Mouse (Mus musculus) heart, adult 2 months (tissue): ENCODE data around the gene Olfr606. TPM values are rescaled to one million over a fixed set of nuclear protein-coding genes. Genes with fewer than 3 reads are reported as not detected.
"Not testable (repeated sequence)": the region's sequence is repeated elsewhere in the genome, so short reads cannot be mapped to it uniquely, and the experiment has no call there.

Experiments used
- DNase-seq, 2 experiments: peaks; one replicate each; pipeline ENCODE4 v3.0.0; 2021
- H3K27ac ChIP-seq: fragments of 200-600 bp; 2 replicates; pipeline ENCODE4 v1.8.1; 2022
- H3K27me3 ChIP-seq: fragments of 200-500 bp; 2 replicates; pipeline ENCODE4 v1.6.1; 2012; ENCODE audit warnings: mild to moderate bottlenecking, low read length, inconsistent platforms, mixed read lengths; ENCODE audit not compliant: control insufficient read depth, insufficient read depth
- H3K36me3 ChIP-seq: fragments of 200-500 bp; 2 replicates; pipeline ENCODE4 v1.6.1; 2012; ENCODE audit warnings: low read length, inconsistent platforms; ENCODE audit not compliant: control insufficient read depth, insufficient read depth
- H3K4me1 ChIP-seq: fragments of 200-500 bp; 2 replicates; pipeline ENCODE4 v1.6.1; 2011; ENCODE audit warnings: low read length; ENCODE audit not compliant: control insufficient read depth, insufficient read depth
- H3K4me3 ChIP-seq: fragments of 200-600 bp; 2 replicates; pipeline ENCODE4 v1.8.1; 2022
- H3K79me2 ChIP-seq: fragments of 200-500 bp; replicated peaks from 2 replicates; pipeline ENCODE4 v1.6.1; 2012; ENCODE audit warnings: mild to moderate bottlenecking, inconsistent platforms, low read length, moderate library complexity, mixed read lengths; ENCODE audit not compliant: control insufficient read depth, insufficient read depth
- H3K9ac ChIP-seq: fragments of 200-500 bp; 2 replicates; pipeline ENCODE4 v1.6.1; 2012; ENCODE audit warnings: low read depth, mild to moderate bottlenecking, control low read depth, inconsistent platforms, low read length, mixed read lengths
- CTCF ChIP-seq: fragments of 200-600 bp; IDR thresholded peaks from 2 replicates; pipeline ENCODE4 v1.8.1; 2022; ENCODE audit warnings: antibody characterized with exemption, mild to moderate bottlenecking, moderate library complexity
- EP300 ChIP-seq: fragments of 200-500 bp; IDR thresholded peaks from 2 replicates; pipeline ENCODE4 v1.6.1; 2011; ENCODE audit warnings: low read depth, low read length, control low read depth; ENCODE audit not compliant: insufficient read depth
- POLR2A ChIP-seq: fragments of 200-500 bp; IDR thresholded peaks from 2 replicates; pipeline ENCODE4 v1.6.1; 2011; ENCODE audit warnings: mild to moderate bottlenecking, low read depth, low read length, control low read depth; ENCODE audit not compliant: insufficient read depth
- WGBS: fragments of 180-500 bp; shearing (Covaris S2); methylation state at CpG from one replicate; pipeline ENCODE4 v1.1.7; 2018; 5-methylcytosine and 5-hydroxymethylcytosine counted together
- intact Hi-C: fragments of 180-260 bp; cut with DNase I; formaldehyde crosslinking; loops from one replicate; pipeline ENCODE4 v1.15.1; 2025
- long read RNA-seq: library from polyadenylated mRNA; stranded (forward); transcript quantifications from one replicate; pipeline ENCODE4 v2.0.0, GENCODE M21; 2021
- polyA plus RNA-seq: library from polyadenylated mRNA; depleted of rRNA; stranded (reverse); fragments of >200 nt; gene quantifications from 2 replicates; pipeline ENCODE4 v1.2.3, GENCODE M21; 2012; rRNA removed
- total RNA-seq, 2 experiments: library from RNA; stranded (reverse); gene quantifications; 2 replicates each; pipeline ENCODE4 v1.2.3; 2021

Gene Olfr606
- total RNA-seq = not detected
- not detected in 2 replicates for polyA plus RNA-seq
- long read RNA-seq = 0 reads

- WGBS = 82% methylated on average over 2 of the region's 2 CpGs
- TF ChIP-seq EP300 = no peak
- TF ChIP-seq CTCF = no peak
- TF ChIP-seq POLR2A = no peak
- intact Hi-C loops = no loop called here
- Histone ChIP-seq H3K4me3 (no peak within 1 kb of the TSS), H3K27me3 (no peaks in the 10 kb centered on the region), H3K4me1 (no peaks in the 10 kb centered on the region), H3K27ac (no peak within 1 kb of the TSS), H3K36me3 (no peaks in the 10 kb centered on the region), H3K9ac (no peak within 1 kb of the TSS), H3K79me2 (no peaks in the 10 kb centered on the region)
- no peak for DNase-seq
Measured at GRCm38 (mm10) chr7:103448746-103449145, at the start of gene Olfr606. Olfr606 (plus strand) TSS chr7:103449046.

- H3K27me3 ChIP-seq, H3K4me3 ChIP-seq, H3K27ac ChIP-seq, intact Hi-C loops, H3K4me1 ChIP-seq, H3K9ac ChIP-seq, H3K79me2 ChIP-seq, H3K36me3 ChIP-seq, DNase-seq: not testable (repeated sequence)
- 63% methylated on average over 3 of the region's 3 CpGs for WGBS
Measured at GRCm38 (mm10) chr7:103406521-103407055, 42.3 kb upstream of the Olfr606 start.

GRCm38 (mm10) chr7:103414772-103415171 lies 34.1 kb upstream of the Olfr606 start, which contains the start of gene Usp17lc:
Usp17lc (plus strand) TSS chr7:103415072.
- 13% methylated on average over 1 of the region's 1 CpGs for WGBS
- H3K4me1 ChIP-seq, H3K4me3 ChIP-seq, H3K27me3 ChIP-seq, H3K79me2 ChIP-seq, H3K36me3 ChIP-seq, DNase-seq, intact Hi-C loops, H3K9ac ChIP-seq, H3K27ac ChIP-seq: not testable (repeated sequence)

- Histone ChIP-seq H3K4me3 (no peak within 1 kb of the TSS), H3K36me3 (no peaks in the 10 kb centered on the region), H3K4me1 (no peaks in the 10 kb centered on the region), H3K27me3 (no peaks in the 10 kb centered on the region), H3K9ac (no peak within 1 kb of the TSS), H3K27ac (no peak within 1 kb of the TSS), H3K79me2 (no peaks in the 10 kb centered on the region)
- 78% methylated on average over 1 of the region's 1 CpGs for WGBS
- intact Hi-C loops = no loop called here
- no peak for DNase-seq
- TF ChIP-seq CTCF (no peak), EP300 (no peak)
Measured at GRCm38 (mm10) chr7:103445339-103445738, 3.5 kb upstream of the Olfr606 start, which contains the start of gene Olfr605. Olfr605 (minus strand) TSS chr7:103445439.

GRCm38 (mm10) chr7:103460590-103460989 lies 11.7 kb downstream of the Olfr606 start:
- no peaks in the 10 kb centered on the region for H3K4me1 ChIP-seq
- DNase-seq = no peak
- intact Hi-C loops = no loop called here
- WGBS = 59% methylated on average over 5 of the region's 5 CpGs
- TF ChIP-seq CTCF (no peak), EP300 (no peak), POLR2A (no peak)
- no peak overlapping the region for H3K4me3 ChIP-seq
- no peak overlapping the region for H3K27ac ChIP-seq
- no peaks in the 10 kb centered on the region for H3K27me3 ChIP-seq
- H3K36me3 ChIP-seq = no peaks in the 10 kb centered on the region
- no peak overlapping the region for H3K9ac ChIP-seq
- H3K79me2 ChIP-seq = no peaks in the 10 kb centered on the region

GRCm38 (mm10) chr7:103469577-103469976 lies 20.7 kb downstream of the Olfr606 start, which contains the start of gene Olfr608:
Olfr608 (plus strand) TSS chr7:103469877.
- Histone ChIP-seq H3K79me2 (no peaks in the 10 kb centered on the region), H3K4me1 (no peaks in the 10 kb centered on the region), H3K27ac (no peak within 1 kb of the TSS), H3K27me3 (no peaks in the 10 kb centered on the region), H3K36me3 (no peaks in the 10 kb centered on the region), H3K4me3 (no peak within 1 kb of the TSS), H3K9ac (no peak within 1 kb of the TSS)
- DNase-seq = no peak
- TF ChIP-seq POLR2A = no peak
- TF ChIP-seq CTCF = no peak
- no peak for TF ChIP-seq EP300
- intact Hi-C loops = no loop called here

- H3K36me3 ChIP-seq, H3K4me1 ChIP-seq, H3K27ac ChIP-seq, intact Hi-C loops, H3K27me3 ChIP-seq, DNase-seq, H3K4me3 ChIP-seq, H3K9ac ChIP-seq, H3K79me2 ChIP-seq: not testable (repeated sequence)
- WGBS = 83% methylated on average over 9 of the region's 9 CpGs
Measured at GRCm38 (mm10) chr7:103477106-103477505, 28.3 kb downstream of the Olfr606 start.
